Mouse (Mus musculus) retina, postnatal 7 days (tissue): ENCODE measurements around the gene Ptcd2.

Source experiments
- DNase-seq: peaks from one replicate; pipeline ENCODE4 v3.0.0-alpha.2; 2012; ENCODE audit warnings: low read depth, low spot score

The Ptcd2 gene

GRCm38 (mm10) chr13:99344599-99345575 lies at the start of gene Ptcd2, which contains the start of gene Mrps27:
Ptcd2 (minus strand) TSS chr13:99344705.
Mrps27 (plus strand) TSS chr13:99344786.
- peak; percentile 92 for DNase-seq

DNA sequence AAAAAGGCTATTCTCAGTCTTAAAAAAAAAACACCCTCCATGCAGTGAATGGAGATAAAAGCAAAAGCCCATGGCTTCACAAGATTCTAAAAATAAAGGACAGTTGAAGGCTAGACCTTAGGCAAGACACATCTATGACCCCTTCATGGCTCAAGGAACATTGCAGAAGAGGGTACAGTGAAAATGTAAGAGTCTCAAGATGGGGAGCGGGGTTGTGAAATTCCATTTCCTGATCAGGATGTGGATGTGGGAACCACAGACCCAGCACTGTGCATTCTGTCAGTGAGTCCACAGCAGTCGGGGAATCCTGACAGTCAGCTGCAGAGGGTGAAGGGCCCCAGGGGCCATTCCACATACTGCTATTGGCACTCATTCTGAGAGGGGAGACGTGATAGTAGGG lies 48.6 kb upstream of the Ptcd2 start:
- DNase-seq: no peak

DNA sequence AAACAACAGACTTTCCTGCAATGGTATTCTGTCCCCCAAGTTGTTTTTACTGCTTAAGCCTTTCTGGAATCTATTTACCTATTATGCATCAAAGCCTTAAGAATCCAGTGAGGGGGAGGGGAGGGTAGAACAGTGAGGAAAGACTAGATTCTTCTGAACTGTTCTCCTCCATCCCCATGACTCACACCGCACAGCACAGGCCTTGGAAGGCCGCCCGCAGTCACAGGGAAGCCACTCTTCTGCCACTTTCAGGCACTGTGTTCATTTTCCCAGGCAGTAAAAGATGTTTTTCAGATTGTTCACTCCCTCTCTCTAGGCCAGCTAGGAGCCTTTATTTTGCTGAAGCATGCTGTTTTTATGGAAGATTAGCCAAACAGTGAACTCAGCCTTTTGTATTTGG lies 46.9 kb upstream of the Ptcd2 start:
- no peak for DNase-seq

DNA sequence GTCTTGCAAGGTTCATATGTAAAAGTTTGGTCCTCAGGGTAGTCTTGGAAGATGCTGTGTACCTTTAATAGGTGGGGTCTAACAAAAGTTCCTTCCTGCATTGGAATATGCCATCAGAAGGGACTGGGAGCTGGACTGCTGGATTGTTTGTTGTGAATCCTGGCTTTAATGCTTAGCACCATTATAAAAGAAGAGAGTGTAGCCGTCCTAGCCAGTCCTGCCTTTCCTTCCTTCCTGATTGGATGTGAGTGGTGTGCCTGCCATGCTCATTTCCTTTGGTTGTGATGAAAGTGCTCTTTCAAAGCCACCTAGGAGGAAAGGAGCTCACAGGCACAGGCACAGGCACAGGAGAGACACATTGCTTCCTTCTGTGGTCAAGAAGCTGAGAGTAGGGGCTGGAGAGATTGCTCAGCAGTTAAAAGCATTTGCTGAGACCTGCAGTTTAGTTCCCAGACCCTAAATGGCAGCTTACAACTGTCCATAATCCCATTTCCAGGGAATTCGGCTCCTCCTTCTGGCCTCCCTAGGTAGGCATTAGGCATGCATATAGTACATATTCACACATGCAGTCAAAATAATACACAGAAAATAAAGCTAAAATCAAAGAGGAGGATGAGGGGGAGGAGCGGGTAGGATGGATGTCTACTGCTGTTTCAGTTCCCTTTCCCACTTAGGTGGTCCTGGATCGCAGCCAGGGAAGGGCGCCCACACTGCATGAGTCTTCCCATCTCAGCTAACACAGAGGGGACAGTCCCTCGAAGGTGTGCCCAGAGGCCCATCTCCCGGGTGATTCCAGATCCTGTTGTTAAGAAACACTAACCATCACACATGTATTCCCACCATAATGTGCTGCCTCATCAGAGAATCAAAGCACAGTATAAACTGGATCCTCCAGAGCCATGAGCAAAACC lies 43.7 kb upstream of the Ptcd2 start:
- no peak for DNase-seq

GRCm38 (mm10) chr13:99386341-99386740 lies 41.8 kb upstream of the Ptcd2 start:
- DNase-seq: no peak

DNA sequence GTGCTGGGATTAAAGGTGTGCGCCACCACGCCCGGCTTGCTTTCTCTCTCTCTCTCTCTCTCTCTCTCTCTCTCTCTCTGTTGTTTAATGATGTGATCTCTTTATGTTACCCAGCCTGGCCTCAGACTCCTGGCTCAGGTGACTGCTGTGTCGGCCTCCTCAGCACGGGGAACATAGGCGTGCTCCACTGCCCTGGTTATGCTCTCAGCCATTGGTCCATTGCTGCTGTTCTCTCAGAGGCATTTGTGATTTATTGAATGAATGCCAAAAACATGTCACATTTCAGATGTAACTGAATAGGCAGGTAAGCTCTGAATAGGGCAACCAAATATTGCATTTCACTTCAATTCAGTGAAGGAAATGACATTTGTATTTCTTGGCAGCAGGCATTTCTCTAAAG lies 41.4 kb upstream of the Ptcd2 start:
- no peak for DNase-seq

DNA sequence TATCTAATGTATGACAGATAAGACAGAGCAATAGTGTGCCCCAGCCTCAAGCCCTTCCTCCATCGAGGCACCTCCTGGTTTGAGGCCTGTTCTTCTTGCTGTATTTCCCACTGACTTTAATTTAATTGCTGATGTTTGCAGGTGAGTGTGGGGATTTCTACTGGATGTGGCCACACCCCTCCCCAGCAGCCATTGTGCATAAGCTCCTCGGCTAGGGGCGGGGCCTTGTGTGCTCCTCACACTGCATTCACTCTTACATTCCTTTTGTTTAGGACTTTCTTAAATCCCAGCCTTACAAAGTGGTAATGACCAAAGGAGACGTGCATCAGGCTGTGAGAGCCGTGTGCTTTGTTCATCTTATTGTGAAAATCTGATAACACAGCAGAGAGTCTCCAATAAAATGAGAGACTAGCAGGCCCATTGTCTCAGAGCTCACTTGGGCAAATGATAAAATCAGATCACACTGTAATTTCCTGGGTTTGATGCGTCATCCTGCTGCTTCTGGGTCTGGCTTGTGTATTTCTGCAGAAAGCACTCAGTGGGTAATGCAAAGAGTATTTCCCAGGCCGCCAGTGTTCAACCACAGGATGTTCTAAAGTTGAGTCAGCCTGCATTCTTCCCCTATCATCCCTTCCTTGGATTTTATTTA lies 40.2 kb upstream of the Ptcd2 start:
- DNase-seq: no peak

- no peak for DNase-seq
Measured at GRCm38 (mm10) chr13:99382373-99382772, 37.9 kb upstream of the Ptcd2 start.

- DNase-seq: no peak
Measured at GRCm38 (mm10) chr13:99378223-99378622, 33.7 kb upstream of the Ptcd2 start.

- no peak for DNase-seq
Measured at GRCm38 (mm10) chr13:99377055-99377454, 32.5 kb upstream of the Ptcd2 start.

DNA sequence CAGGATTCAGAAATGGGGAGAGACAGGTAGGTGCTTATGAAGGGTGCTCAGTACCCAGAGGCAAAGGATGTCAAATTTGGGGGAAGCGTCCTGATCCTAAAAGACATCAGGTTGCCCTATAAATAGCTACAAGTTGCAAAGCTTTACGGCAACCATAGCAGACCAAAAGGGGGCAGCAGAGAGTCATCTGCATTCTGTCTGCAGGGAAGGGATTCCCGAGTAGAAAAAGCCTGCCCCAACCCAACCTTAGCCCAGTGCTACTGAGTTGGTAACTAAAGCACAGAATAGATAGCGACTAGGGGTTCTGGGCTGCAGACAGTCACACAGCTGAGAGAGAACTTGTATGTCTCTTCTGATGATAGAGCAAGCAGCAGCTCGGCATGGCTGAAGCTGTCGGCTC lies 31.0 kb upstream of the Ptcd2 start:
- DNase-seq: peak; percentile 73

GRCm38 (mm10) chr13:99374191-99374590 lies 29.7 kb upstream of the Ptcd2 start:
- no peak for DNase-seq

DNA sequence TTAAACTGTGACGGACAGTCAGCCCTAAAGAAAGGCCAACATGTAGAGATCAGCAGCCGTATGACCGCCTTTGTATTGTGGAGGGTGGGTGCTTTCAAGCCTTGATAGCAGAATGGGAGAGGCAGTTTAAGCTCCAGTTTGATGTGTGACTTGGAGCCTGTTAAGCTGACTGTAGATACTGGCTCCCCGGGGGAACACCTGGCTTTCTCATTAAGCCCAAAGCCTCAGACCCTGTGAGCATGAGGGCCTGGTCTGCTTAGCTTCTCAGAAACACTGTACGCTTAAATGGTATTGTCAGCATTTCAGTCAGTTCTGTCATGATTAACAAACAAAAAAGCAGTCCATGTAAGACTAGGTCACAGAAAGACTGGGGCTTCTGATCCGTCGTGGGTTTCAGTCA lies 29.2 kb upstream of the Ptcd2 start:
- DNase-seq: no peak

DNA sequence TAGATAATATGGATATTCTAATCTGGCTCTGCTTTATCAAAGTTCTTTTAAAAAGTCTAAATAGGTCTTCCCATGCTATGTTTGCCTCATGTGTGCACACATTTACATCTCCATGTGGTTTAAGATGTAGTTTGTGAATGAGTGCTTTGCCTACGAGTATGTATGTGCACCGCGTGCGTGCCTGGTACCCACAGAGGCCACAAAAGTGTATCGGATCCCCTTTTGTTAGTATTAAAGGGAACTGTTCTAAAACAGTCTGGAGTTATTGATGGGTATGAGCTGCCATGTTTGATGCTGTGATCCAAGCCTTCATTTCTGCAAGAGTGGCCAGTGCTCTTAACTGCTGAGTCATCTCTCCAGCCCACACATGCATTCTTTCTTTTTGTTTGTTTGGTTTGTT lies 26.8 kb upstream of the Ptcd2 start:
- DNase-seq: no peak

GRCm38 (mm10) chr13:99369103-99369502 lies 24.6 kb upstream of the Ptcd2 start:
- DNase-seq: no peak

DNA sequence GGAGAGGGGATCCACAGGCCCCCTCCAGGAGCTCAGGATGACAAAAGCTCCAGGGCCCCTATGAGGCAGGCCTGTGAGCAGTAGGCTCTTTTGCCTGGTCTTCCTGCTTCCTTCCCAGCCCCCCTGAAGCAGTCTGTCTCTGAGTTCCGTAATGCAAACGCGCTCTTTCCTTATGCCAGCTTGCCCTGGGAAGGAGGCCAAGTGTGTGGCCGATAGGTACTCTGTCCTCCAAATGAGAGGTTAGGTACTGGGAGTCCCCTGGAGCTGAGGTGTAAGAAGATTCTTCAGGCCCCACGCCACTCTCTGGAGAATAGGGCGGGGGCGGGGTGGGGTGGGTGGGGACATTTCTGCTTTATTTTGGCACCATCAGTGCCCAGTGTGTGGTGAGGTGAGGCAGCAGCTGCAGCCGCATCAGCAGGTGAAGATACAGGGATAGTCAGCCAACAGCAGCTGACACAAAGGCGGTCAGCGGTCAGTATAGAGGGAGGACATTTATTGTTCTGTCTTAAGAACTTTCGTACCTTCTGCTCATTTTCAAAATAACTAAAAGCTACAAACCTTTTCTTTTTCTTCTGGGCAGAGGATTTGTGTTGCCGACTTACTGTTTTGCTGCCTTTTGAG lies 23.2 kb upstream of the Ptcd2 start:
- DNase-seq: no peak

- DNase-seq: no peak
Measured at GRCm38 (mm10) chr13:99366422-99367175, 22.1 kb upstream of the Ptcd2 start.

GRCm38 (mm10) chr13:99363866-99364265 lies 19.4 kb upstream of the Ptcd2 start:
- DNase-seq: no peak

- no peak for DNase-seq
Measured at GRCm38 (mm10) chr13:99358921-99359320, 14.4 kb upstream of the Ptcd2 start.

DNA sequence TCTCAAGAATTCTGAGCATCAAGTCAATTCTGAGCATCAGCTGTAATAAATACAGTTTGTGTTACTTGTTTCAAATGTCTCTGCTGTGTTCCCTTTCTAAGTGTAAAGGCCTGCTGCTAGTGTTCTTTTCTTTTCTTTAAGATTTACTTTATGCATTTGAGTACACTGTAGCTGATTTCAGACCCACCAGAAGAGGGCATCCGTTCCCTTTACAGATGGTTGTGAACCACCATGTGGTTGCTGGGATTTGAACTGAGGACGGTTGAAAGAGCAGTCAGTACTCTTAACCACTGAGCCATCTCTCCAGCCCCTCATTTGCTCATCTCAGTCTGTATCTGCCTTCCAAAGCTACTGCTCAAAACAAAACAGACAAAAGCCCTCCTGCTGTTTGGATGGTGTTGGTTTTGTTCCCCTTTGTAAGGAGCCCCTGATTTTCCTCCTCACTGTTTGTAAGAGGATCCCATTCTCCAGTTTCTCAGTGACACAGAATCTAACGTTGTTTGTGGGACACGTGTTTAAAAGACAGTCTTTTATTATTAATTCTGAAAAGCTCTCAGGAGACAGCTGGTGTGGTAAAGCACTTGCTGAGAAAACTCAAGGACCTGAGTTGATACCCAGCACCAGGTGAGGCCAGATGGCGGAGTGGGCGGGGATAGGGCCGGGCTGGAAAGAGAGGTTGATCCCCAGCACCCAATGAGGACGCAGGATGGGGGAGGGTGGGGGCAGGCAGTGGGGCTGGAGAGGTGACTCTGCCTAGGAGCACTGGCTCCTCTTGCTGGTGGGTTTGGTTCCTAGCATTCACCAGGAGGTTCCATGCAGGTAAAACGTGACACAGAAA lies 12.1 kb upstream of the Ptcd2 start:
- no peak for DNase-seq
